Mouse (Mus musculus) embryonic facial prominence, embryonic 14.5 days (tissue): Measurements from ENCODE around the gene Gm20696. TPM values are rescaled to one million over a fixed set of nuclear protein-coding genes. Genes with fewer than 3 reads are reported as not detected.

Experiments
- ATAC-seq: fragments of 200-750 bp; cut with Nextera tagmentation; 2 replicates; pipeline ENCODE4 v1.8.0; 2017; ENCODE audit warnings: low read depth, moderate number of reproducible peaks, moderate TSS enrichment
- DNase-seq: peaks from one replicate; pipeline ENCODE4 v3.0.0-alpha.2; 2015; ENCODE audit warnings: low spot score
- H3K27ac ChIP-seq: fragments of 300-500 bp; sonication (generic); replicated peaks from 2 replicates; pipeline ENCODE4 v1.5.1; 2014; ENCODE audit warnings: low read depth, mild to moderate bottlenecking, low read length, moderate library complexity
- H3K27me3 ChIP-seq: fragments of 300-500 bp; sonication (generic); replicated peaks from 2 replicates; pipeline ENCODE4 v1.6.1; 2014; ENCODE audit warnings: low read length; ENCODE audit not compliant: control insufficient read depth, insufficient read depth
- H3K36me3 ChIP-seq: fragments of 300-500 bp; sonication (generic); 2 replicates; pipeline ENCODE4 v1.6.1; 2014; ENCODE audit warnings: low read length, mixed read lengths; ENCODE audit not compliant: control insufficient read depth, insufficient read depth
- H3K4me1 ChIP-seq: fragments of 300-500 bp; sonication (generic); 2 replicates; pipeline ENCODE4 v1.6.1; 2014; ENCODE audit warnings: antibody characterized with exemption, low read length; ENCODE audit not compliant: control insufficient read depth, insufficient read depth
- H3K4me2 ChIP-seq: fragments of 300-500 bp; sonication (generic); 2 replicates; pipeline ENCODE4 v1.6.1; 2014; ENCODE audit warnings: low read depth, mild to moderate bottlenecking, low read length, moderate library complexity, mixed read lengths
- H3K4me3 ChIP-seq: fragments of 300-500 bp; sonication (generic); 2 replicates; pipeline ENCODE4 v1.5.1; 2014; ENCODE audit warnings: low read depth, mild to moderate bottlenecking, low read length
- H3K9ac ChIP-seq: fragments of 300-500 bp; sonication (generic); 2 replicates; pipeline ENCODE4 v1.6.1; 2014; ENCODE audit warnings: low read depth, mild to moderate bottlenecking, low read length, moderate library complexity, mixed read lengths
- H3K9me3 ChIP-seq: fragments of 300-500 bp; sonication (generic); 2 replicates; pipeline ENCODE4 v1.6.1; 2016; ENCODE audit warnings: low read length; ENCODE audit not compliant: control insufficient read depth
- WGBS: fragments of 180-500 bp; shearing (Covaris S2); extraction: QIAGEN DNeasy Blood & Tissue Kit; methylation state at CpG from one replicate; pipeline ENCODE4 v1.1.7; 2014; 5-methylcytosine and 5-hydroxymethylcytosine counted together
- polyA plus RNA-seq: library from polyadenylated mRNA; unstranded; fragments of >200 nt; fragmentation: Nextera tagmentation; extraction: Ambion mirVana; gene quantifications from 2 replicates; pipeline ENCODE4 v1.2.1, GENCODE M21; 2014

The Gm20696 gene
- polyA plus RNA-seq, 1 experiment from 2014 or later = 3.0 TPM

- Histone ChIP-seq H3K27ac (peak within 1 kb of the TSS; percentile 68), H3K36me3 (no peaks in the 10 kb centered on the region), H3K9me3 (no peaks in the 10 kb centered on the region), H3K4me2 (peak within 1 kb of the TSS; percentile 84), H3K4me3 (peak within 1 kb of the TSS; percentile 81), H3K27me3 (peaks cover 20% of the 10 kb centered on the region), H3K9ac (peak within 1 kb of the TSS; percentile 89), H3K4me1 (peaks cover 3% of the 10 kb centered on the region; the same call in 1 of the 2 replicates)
- DNase-seq (peak; percentile 44), ATAC-seq (peak; percentile 80)
- 0% methylated on average over 2 of the region's 112 CpGs for WGBS
Measured at GRCm38 (mm10) chr6:99692206-99692915, 25.8 kb upstream of the Gm20696 start, which contains the start of gene Gpr27. TSS of gene Gpr27 (plus strand) at chr6:99692679.

GRCm38 (mm10) chr6:99691666-99692205 lies 25.1 kb upstream of the Gm20696 start:
- peak overlapping the region; percentile 68 for H3K27ac ChIP-seq
- peaks cover 3% of the 10 kb centered on the region; the same call in 1 of the 2 replicates for H3K4me1 ChIP-seq
- H3K36me3 ChIP-seq = no peaks in the 10 kb centered on the region
- H3K4me2 ChIP-seq = peak overlapping the region; percentile 84
- H3K27me3 ChIP-seq = peaks cover 20% of the 10 kb centered on the region
- H3K4me3 ChIP-seq = peak overlapping the region; percentile 81
- DNase-seq = no peak
- H3K9ac ChIP-seq = peak overlapping the region; percentile 89
- 10% methylated on average over 20 of the region's 25 CpGs for WGBS
- peak; percentile 3; the same call in 1 of the 2 replicates for ATAC-seq
- H3K9me3 ChIP-seq = no peaks in the 10 kb centered on the region

DNA sequence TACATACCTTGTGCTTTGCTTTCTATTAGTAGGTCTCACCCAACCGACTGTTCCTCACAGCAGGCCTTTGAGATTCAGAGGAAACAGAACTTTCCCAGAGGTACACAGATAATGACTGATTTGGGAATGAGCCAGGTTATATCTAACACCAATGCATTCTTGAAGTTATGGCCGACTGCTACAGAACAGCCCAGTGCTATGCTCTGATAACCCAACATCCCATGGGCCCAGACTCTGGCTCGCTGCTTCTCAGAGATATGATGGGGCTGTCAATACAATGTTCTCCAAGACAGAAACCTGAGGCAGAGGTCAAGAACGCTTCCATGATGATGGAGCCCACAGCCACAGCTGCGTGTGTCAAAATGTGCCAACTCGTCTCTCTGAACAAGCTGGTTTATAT lies 21.9 kb upstream of the Gm20696 start:
- H3K9me3 ChIP-seq = no peaks in the 10 kb centered on the region
- H3K4me1 ChIP-seq = peaks cover 3% of the 10 kb centered on the region; the same call in 1 of the 2 replicates
- ATAC-seq (no peak), DNase-seq (no peak)
- no peak overlapping the region for H3K4me3 ChIP-seq
- H3K36me3 ChIP-seq = no peaks in the 10 kb centered on the region
- H3K4me2 ChIP-seq = no peak overlapping the region
- H3K27ac ChIP-seq = no peak overlapping the region
- WGBS = 76% methylated on average over 6 of the region's 6 CpGs
- H3K27me3 ChIP-seq = peaks cover 16% of the 10 kb centered on the region
- no peak overlapping the region for H3K9ac ChIP-seq

DNA sequence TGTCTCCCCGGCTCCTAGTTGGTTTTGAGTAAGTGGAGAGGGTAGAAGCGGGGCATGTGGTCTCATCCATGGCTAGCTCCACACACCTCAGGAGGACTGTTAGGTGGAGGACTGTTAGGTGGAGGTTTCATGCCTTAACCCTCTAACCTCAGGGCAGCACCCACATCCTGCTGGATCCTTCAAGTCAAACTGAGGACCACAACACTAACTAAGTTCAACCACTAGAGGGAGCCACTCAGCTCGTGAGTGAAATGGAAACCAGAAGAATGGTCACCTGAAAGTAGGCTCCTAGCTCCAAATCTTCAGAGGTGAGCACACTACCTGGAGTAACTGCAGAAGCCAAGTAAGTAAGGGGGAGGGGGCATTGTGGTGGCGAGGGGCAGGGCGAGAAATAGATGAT lies 18.3 kb upstream of the Gm20696 start:
- Histone ChIP-seq H3K36me3 (no peaks in the 10 kb centered on the region), H3K27me3 (no peaks in the 10 kb centered on the region), H3K4me3 (no peak overlapping the region), H3K4me1 (no peaks in the 10 kb centered on the region), H3K4me2 (no peak overlapping the region), H3K27ac (no peak overlapping the region), H3K9ac (no peak overlapping the region), H3K9me3 (no peaks in the 10 kb centered on the region)
- ATAC-seq = no peak
- 51% methylated on average over 5 of the region's 5 CpGs for WGBS
- DNase-seq = no peak

GRCm38 (mm10) chr6:99683974-99684373 lies 17.4 kb upstream of the Gm20696 start:
- Histone ChIP-seq H3K9ac (no peak overlapping the region), H3K27ac (no peak overlapping the region), H3K4me2 (no peak overlapping the region), H3K36me3 (no peaks in the 10 kb centered on the region), H3K4me3 (no peak overlapping the region), H3K27me3 (no peaks in the 10 kb centered on the region), H3K9me3 (no peaks in the 10 kb centered on the region), H3K4me1 (no peaks in the 10 kb centered on the region)
- 90% methylated on average over 5 of the region's 5 CpGs for WGBS
- ATAC-seq (no peak), DNase-seq (no peak)

DNA sequence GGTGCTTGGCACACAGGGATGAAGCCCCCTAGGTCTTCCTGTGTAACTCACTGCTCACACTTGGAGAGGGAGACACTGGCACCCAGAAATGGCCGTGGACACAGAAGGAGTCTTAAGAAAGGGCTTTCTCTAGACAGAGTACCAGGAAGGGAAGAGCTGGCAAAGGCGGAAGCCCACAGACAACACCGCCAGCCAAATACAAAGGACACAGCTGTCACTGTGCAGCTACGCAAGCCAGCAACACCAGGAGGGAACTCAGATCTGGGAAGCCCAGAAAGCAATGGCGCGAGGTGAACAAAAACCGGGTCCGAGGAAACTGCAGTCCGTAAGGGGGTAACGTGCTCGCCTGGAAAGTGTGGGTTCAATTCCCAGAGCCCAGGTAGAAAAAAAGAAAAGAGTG lies 11.5 kb upstream of the Gm20696 start:
- no peak overlapping the region for H3K4me3 ChIP-seq
- no peaks in the 10 kb centered on the region for H3K9me3 ChIP-seq
- H3K27ac ChIP-seq = no peak overlapping the region
- no peaks in the 10 kb centered on the region for H3K36me3 ChIP-seq
- WGBS = 87% methylated on average over 11 of the region's 11 CpGs
- H3K9ac ChIP-seq = no peak overlapping the region
- no peaks in the 10 kb centered on the region for H3K27me3 ChIP-seq
- DNase-seq = no peak
- H3K4me2 ChIP-seq = no peak overlapping the region
- H3K4me1 ChIP-seq = no peaks in the 10 kb centered on the region
- no peak for ATAC-seq

- ATAC-seq = no peak
- Histone ChIP-seq H3K4me2 (no peak overlapping the region), H3K4me3 (no peak overlapping the region), H3K27ac (no peak overlapping the region), H3K9me3 (no peaks in the 10 kb centered on the region), H3K4me1 (no peaks in the 10 kb centered on the region), H3K9ac (no peak overlapping the region), H3K36me3 (no peaks in the 10 kb centered on the region), H3K27me3 (no peaks in the 10 kb centered on the region)
- 81% methylated on average over 8 of the region's 8 CpGs for WGBS
- no peak for DNase-seq
Measured at GRCm38 (mm10) chr6:99677325-99677724, 10.7 kb upstream of the Gm20696 start.

DNA sequence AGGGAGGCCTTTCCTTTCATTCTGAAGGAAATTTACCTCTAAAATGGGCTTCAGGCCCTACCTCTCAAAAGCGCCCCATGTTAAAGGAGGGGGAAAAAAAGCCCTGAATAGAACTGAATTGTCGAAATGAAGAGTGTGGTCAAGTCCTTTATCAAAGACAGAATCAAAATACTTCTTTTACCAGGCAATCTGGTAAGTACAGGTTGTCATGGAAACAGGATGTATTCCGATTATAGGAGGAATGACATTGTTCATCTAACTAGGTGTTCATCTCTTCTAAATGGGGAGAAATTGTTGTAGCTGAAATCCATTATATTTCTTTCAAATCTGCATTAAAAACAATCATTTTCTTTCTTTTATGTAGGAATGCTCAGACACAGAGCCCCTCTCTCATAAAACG lies 7.9 kb upstream of the Gm20696 start:
- 74% methylated on average over 4 of the region's 4 CpGs for WGBS
- no peak overlapping the region for H3K9ac ChIP-seq
- H3K27me3 ChIP-seq = no peaks in the 10 kb centered on the region

GRCm38 (mm10) chr6:99671768-99672167 lies 5.2 kb upstream of the Gm20696 start:
- Histone ChIP-seq H3K9me3 (no peaks in the 10 kb centered on the region), H3K27ac (no peak overlapping the region), H3K4me3 (no peak overlapping the region), H3K4me2 (no peak overlapping the region), H3K36me3 (no peaks in the 10 kb centered on the region), H3K4me1 (peaks cover 10% of the 10 kb centered on the region), H3K27me3 (no peaks in the 10 kb centered on the region), H3K9ac (no peak overlapping the region)
- no peak for ATAC-seq
- no peak for DNase-seq
- 66% methylated on average over 3 of the region's 3 CpGs for WGBS

More for the DNA sequence above, 7.9 kb upstream of the Gm20696 start:
- Histone ChIP-seq H3K4me3 (no peak overlapping the region), H3K27ac (no peak overlapping the region), H3K36me3 (no peaks in the 10 kb centered on the region), H3K9me3 (no peaks in the 10 kb centered on the region), H3K4me2 (no peak overlapping the region), H3K4me1 (no peaks in the 10 kb centered on the region)
- no peak for ATAC-seq
- DNase-seq = no peak
